Mouse (Mus musculus) frontal cortex, adult 2 months (tissue): ENCODE measurements around the gene Tiam1. TPM values are rescaled to one million over a fixed set of nuclear protein-coding genes. Genes with fewer than 3 reads are reported as not detected.

Experiments
- DNase-seq, 2 experiments: peaks; one replicate each; pipeline ENCODE4 v3.0.0; 2022; ENCODE audit warnings: low spot score in 1 of 2; ENCODE audit errors: extremely low spot score in 1 of 2
- polyA plus RNA-seq: library from polyadenylated mRNA; depleted of rRNA; stranded (reverse); fragments of >200 nt; gene quantifications from 2 replicates; pipeline ENCODE4 v1.2.3, GENCODE M21; 2012

Tiam1 gene
- polyA plus RNA-seq, 1 experiment: 49.1 TPM

DNA sequence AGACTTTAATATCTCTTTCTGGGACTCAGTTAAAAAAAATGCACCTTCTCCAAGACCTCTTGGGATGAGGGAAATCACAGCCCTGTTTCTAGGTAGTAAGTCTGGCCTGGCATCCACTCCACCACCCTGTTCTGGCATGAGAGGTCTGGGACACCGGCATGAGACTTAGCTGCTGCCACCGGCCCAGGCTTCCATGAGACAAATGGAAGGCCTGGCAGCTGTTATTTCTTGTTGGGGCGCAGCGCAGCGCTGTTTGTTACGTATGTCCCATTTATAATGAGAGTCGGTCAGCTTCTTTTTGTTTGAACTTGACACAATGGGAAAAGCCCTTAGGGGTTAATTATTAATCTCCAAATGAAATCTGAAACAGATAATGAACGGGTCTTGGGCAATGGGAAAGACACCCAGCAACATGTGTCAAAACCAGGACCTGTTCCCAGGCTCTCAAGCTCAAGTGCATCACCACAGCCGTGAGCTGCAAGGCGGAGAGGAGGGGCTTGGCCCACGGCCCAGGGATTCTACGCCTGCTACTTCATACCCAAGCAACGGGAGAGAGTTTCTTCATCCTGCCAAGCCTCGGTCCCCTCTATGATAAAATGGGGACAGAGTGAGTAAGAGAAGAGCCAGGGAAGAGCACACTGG, 219.2 kb downstream of the Tiam1 start:
- no peak for DNase-seq

DNA sequence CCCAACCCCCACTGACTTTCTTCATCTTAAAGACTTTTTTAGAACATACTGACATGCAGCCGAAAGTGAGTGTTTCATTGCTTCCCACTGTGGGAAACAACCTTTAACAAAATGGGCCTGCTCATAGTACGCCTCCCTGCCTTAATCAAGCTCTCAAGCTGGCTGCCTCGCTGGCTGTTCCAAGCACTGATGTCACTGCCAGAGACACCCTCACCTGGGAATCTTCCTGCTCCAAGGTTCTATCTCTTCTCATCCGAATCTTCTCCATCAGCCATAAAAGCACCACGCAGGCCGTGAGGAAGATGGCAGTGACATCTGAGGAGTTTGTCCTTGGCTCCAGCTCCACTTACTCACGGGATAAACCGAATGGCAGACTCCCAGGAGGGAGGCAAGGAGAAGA, 220.3 kb downstream of the Tiam1 start:
- DNase-seq: peak in 1 of 2 experiments; percentile 51

DNA sequence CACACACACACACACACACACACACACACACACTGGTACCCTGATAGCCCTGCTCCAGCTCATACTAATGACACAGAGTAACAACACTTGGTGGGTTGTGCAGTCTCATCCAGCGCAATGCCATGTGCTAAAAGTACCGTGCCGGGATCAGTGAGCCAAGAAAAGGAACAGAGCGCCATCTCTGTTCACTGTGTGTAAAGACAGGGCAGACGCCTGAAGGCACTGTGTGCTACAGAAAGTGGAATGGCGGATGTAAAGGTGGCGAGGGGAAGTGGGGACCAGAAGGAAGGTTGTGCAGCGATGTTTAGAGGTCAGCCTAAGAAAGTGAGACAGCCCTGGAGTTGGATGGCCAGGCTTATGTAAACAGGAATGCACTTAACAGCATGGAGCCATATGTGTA, 221.1 kb downstream of the Tiam1 start:
- peak in 1 of 2 experiments; percentile 53 for DNase-seq

DNA sequence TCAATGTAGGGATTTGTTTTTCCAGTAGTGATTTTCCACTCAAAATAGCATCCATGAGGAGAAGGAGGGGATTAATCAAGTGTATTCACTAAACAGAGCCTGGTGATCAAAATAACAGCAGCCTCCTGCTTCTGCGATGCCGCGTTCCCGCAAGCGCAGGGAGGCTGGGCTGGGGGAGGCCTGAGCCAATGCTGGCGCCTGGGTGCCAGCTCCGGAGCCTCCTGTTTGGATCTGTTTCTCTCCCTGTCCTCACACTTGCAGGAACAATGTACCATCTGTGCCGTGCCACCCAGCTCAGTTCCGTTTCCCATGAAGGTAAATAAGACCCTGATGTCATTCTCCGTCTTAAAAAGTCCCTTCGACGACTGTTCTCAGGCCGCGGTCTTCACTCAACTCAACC, 222.2 kb downstream of the Tiam1 start:
- peak in 1 of 2 experiments; percentile 54 for DNase-seq

DNA sequence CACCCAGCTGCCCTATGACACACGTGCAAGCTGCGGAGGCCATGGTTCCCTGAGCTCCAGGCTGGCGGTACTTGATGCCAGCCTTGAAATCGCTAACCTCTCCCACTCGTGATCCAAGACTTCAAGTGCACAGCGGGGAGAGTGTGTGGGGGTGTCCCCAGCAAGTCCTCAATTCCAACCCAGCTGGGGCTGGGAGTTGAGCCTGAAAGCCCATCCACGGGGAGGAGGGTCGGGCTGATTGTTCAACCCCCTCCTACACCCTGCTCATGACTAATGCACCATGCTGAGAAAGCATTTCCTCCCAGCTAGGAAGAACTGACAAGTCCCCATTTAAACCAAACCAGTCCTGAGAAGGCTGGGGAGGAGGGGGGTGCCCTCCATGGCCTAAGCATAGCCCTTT, 223.2 kb downstream of the Tiam1 start:
- no peak for DNase-seq

DNA sequence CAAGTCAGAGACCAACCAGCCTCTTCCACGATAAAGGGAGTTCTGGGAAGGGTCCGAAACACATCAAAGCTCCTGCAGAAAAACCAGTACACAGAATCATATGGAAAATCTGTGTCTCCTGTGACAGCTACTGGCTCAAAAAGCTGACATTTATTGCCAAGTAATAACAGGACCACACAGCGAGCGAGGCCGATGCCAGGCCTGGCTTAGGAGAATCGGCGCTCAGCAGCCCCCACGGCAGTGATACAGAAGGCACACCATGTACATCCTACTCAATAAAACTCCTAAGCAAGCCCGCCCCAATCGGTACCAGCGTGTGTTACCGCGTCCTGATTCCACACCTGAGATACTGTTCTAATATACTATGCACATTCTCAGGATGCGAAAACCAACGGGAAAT, 226.2 kb downstream of the Tiam1 start:
- no peak for DNase-seq

DNA sequence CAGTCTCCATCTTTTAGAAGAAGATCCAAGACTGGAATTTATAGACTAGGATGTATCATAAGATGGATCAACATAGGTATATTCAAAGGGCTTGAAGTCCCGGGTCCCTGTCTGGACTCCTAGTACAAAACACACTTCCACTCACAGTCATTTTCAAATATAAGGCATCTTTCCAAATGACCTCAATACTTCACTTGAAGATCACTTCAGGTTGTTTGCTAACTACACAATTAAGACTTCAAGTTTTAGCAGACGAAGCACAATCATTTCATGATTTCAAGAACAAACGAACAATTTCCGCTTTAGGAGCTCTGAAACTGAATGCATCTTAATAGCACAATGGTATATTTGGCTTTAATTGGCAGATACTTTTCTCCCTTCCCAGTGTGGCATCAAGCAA, 228.6 kb downstream of the Tiam1 start:
- no peak for DNase-seq

DNA sequence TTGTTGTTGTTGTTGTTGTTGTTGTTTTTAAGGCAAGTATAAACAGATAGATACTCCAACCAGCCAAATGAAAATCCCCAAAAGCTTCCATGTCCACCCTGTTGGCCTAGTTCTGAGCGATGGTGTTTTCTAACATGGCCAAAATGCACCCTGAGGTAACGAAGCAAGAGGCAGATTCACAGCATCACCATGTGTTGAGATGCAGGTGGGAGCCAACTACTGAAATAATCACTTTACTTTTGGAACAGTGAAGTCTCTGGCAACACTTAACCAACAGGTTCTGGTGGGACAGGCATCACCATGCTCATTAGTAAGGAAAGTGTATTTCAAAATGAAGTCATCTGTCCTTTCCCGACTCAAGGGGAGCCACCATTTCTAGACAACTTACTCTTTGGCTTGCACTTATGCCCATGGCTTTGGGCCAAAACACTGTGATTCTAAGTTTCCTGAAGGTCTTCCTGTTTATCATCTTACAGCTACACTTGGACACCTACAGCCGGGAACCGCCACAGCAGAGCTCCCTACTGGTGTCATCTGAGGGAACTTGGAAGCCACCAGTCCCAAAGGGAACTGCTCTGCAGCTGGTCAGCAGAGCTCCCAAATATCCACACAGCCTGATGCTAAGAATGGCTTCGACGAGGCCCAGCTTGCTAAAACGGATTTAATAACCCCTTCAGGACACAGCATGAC, 230.7 kb downstream of the Tiam1 start:
- DNase-seq: no peak

DNA sequence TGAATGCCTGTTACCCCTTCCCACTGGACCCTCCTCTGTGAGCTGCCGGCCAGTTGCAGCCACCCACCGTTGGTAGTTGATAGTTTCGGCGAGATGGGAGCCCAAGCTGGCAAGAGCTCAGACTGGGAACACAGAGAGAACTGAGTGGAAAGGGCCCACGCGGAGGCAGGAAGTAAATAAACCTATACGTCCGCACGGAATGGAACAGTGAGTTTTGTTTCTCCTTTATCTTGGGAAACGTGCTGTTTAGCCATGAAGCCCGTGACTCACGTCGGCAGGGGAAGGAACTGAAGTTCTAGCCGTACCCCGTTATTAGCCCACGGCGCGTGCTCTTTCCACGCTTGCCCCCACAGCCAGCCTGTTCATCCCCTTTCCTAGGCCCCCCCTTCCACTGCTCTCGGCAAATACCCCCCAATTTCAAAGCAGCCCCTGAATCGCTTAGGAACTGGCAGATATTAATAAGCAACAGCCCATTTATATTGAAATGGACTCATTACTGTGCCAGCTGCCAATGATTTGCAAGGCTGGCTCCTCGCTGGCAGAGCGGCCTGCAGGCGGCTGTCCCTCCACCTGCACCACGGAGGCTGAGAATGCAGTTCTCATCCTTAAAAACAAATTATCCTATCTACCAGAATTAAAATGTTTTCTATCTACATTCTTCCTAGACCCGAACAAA, 234.0 kb downstream of the Tiam1 start:
- no peak for DNase-seq

DNA sequence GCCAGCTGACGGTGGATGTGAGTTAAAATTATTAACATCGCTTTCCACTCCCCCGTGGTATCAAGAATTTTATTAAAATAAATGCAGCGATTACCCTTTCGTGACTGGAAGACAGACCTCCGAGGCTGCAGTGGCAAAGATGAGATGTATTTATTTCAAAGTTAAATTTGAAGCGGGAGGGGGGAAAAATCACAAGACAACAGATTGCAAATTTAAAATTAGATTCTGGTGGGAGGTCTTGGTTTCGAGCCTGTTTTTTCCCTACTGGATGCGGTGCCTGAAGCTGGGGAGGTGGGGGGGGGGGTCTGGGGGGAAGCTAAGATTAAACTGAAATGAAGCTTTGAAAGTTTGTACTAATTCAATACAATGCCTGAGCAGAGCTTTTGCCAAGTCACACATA, 235.9 kb downstream of the Tiam1 start:
- no peak for DNase-seq

DNA sequence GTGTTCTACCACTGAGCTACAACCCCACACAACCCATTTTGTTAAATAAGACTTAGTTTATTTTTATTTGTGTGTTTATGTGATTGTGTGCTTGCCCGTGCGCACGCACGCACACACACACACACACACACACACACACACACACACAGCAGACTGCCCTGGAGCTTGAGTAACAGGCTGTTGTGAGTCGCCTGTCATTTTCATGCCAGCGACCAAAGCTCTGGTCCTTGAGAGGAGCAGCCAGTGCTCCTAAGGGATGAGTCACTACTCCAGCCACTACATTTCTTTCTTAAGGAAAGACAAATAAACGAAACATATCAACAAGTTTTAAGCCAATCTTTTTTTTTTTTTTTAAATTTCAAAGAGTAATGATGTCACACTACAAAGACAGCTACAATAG, 236.7 kb downstream of the Tiam1 start:
- DNase-seq: no peak

DNA sequence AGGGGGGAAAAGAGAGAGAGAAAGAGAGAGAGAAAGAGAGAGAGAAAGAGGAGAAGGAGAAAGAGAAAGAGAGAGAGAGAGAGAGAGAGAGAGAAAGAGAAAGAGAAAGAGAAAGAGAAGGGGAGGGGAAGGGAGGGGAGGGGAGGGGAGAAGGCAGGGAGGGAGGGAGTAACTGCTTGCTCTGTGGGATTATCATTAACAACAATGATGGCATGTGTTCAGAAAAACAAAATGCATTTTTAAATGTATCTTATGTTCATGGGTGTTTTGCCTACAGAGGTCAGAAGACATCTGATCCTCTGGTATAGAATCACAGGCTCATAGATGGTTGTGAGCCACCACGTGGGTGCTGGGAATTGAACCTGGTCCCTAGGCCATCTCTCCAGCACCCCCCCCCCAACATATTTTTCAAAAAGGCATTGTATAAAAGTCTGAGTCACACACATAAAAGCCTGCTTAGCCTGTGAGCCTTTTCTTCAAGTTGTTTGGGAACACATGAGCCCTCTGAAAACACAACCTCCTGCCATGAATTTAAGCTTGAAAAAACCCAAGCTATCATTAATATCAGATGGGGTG, 237.8 kb downstream of the Tiam1 start:
- DNase-seq: no peak

DNA sequence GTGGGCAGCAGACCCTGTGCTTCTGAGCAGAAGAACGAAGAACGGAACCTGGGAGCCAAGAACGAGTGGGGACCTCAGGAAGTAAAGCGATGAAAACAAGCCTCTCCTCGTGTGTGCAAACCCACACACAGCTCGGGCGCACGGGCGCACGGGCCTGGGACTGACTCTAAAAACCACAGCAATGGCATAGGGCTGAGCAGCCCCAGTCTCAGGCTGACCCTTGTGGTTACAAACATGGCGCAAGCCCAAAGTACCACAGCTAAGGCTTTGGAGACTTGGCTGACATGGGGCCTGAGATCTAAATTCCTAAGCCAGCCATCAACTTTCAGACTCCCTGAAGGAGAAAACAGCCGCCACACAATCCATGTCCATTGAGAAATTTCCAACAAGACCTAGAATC, 239.4 kb downstream of the Tiam1 start:
- no peak for DNase-seq

DNA sequence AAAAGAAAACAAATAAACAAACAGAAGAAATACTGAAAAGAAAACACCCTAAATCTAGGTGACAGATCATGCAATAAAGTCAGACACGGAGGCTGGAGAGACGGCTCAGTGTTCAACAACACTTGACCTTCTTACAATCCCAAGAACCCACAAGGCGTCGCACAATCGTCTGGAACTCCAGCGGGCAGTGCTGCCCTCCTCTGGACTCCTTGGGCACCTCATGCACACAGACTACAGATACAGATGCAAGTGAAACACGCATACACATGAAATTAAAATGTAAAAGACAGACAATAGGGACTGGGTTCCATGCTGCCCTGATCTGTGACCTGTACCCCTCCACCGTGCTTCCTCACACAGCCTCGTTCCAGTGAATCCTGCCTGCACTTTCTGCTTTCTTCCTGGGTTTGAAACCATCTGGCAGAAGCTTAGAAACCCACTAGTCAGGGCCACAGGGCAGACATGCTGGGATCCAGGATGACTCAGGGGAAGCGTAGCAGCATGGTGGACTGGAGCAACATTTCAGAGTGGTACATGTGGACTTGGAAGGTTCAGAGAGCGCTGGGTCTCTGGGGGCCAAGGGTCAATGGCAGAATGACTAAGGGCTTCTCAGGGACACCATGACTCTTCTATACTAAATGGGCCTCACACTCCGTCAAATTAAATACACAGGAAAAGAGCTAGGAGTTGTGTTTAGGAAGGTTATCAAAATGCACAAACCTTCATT, 240.8 kb downstream of the Tiam1 start:
- DNase-seq: no peak

DNA sequence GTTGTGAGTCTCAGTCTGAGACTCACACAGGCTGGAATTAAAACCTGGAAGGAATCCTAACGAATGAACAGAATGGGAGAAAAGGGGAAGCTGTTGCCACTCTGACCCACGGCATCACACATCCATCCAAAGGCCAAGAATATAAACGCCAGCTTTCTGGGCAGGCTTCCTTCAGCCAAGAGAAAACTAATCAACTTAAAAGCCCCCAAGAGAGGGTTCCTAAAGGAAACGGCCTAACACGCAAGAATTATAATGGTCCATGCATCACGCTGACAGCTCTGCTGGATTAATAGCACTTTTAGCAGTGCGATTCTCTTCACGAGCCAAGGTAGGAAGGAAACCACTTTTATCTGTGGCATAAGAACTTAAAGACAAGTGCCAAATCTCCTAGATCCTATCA, 242.9 kb downstream of the Tiam1 start:
- DNase-seq: no peak

DNA sequence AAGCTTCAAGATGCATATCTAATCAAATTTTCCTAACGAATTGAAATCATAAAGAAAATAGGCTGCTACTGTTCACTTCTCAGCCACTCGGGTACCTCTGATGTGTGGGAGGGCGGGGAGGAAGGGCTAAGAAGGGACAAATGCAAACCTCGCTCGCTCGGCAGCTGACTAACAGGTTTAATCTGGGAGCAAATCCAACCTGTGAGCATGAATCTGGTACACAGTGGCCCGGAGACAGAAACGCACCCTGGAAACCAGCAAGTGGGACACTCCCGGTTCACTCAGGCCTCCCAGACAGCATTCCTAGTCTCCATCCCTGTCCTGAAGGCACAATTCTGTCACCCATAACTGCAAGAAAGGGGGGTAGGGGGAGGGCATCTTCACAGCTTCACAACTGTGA, 244.4 kb downstream of the Tiam1 start:
- DNase-seq: no peak

DNA sequence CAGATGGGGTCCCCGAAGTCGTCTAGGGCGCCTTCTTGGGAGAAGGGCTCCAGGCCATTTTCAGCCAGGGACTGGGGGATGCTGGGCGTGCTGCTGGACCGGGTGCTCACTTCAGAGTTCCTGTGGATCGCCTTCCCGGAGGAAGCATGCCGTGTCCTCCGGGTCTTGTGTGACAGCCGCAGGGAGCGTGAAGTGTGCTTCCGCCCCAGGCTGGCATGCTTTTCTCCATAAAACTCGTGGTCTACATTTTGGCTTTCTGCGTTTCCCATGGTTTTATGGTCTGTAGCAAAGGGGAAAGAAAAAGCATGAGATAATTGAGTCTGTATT, 245.3 kb downstream of the Tiam1 start:
- DNase-seq: no peak

DNA sequence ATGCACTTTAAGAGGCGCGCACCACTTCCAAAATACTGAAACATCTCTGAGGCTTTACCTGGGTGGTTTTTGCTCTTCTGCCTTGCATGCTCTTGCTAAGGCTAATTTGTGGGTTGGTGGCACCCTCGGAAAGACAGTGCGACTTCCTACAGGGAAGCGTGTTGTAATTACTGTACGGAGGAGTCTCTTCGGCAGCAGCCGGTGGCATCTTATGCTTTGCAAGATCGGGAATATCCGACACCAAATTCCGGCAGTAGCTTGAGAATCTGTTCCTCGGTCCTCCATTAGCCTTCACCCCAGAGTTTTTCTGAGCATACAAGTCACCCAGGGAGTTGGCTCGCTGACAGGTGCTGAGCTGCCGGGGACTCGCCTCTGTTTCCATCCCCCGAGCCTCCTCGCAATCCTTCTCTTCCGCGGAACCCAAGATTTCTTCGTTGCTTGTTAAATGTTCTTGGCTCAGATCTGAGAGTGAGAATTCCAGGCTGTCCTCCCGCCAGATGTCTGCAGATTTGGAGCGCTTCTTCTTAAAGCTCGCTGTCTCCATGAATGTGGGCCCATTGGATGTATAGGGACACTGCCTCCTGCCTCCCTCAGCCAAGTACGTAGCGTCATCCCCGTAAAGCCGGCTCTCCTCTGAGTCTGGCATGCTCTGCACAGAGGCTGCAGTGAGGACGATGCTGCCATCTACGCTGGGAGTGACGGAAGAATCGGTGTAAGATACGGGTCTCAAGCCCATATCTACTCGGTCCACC, 245.8 kb downstream of the Tiam1 start:
- DNase-seq: peak; percentile 75 to 76

DNA sequence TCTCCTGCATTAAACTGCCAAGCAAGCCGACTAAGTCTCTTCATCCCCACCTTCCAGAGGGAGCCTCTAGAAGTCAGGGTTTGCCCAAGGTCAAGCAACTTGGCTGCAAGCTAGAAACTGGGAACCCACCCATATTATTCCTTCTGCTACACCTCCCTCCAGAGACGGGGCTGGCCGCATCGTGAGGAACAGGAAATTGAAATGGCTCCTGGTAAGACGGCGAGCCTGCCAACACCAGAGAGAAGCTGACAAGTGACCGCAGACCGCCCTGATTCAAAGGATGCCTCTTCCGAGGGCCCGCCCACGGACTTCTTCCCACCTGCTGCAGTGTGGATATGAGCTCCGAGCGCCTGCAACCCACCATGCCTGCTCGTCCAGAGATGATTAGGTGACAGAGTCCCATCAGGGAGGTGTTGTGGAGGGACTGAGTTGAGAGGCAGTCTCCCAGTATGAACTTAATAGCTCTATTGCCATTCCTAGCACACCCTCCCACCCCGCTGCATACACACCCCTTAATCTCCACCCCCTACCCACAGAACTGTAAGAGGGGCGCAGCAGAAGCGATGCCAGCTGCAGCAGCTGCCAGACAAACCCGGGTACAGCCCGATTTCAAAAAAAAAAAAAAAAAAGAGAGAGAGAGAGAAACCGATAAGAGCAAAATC, 246.6 kb downstream of the Tiam1 start:
- no peak for DNase-seq

DNA sequence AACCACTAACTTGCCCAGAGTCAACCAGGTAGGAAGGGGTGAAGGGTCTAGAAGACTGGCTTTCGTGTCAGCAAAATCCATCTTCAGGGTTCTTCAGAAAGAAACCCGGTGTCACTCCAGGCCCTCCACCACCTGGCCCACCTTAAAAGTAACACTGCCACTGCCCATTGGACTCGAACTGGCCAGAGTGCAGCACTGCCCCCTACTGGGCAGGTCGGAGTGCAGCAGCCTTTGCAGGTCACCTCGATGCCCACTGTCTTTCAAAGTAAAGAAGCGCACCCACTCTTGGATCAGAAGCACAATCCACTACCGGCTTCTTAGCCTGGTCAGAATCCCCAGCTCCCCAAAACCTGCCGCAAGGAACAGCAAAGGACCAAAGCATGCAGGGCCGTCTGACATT, 247.2 kb downstream of the Tiam1 start:
- no peak for DNase-seq
